1 mouse cellular context compared by ENCODE assay signal in genomic region chr19:57452492-57453217, GRCm38 (mm10).
TF ChIP-seq lines count a peak whose summit lies in the region.

Trub1 (plus strand) TSS chr19:57452912.

TF ChIP-seq in MEL, 35 proteins besides CTCF, POLR2A, EP300 and RAD21 (continued from another document):
- TF ChIP-seq ZMIZ1 (IDR thresholded peaks at IDR 0.05; ENCODE audit: low read depth, low read length) (peak; percentile 87; the same call in 1 of the 2 replicates), USF2 (IDR thresholded peaks at IDR 0.05; ENCODE audit: borderline replicate concordance in 1 of 2, insufficient read depth in 1 of 2, low read depth in 1 of 2, low read length in 2 of 2) (no peak), POLR2AphosphoS5 (IDR thresholded peaks at IDR 0.05; ENCODE audit: borderline replicate concordance, low read depth, low read length) (no peak), JUND (IDR thresholded peaks at IDR 0.05; ENCODE audit: low read depth, low read length) (no peak), TAL1 (IDR thresholded peaks at IDR 0.05; ENCODE audit: low read length) (no peak), TBP (IDR thresholded peaks at IDR 0.05; ENCODE audit: low read depth, low read length) (peak; percentile 84), NRF1 (IDR thresholded peaks at IDR 0.05; ENCODE audit: insufficient read depth, low read depth, low read length, poor library complexity, severe bottlenecking) (no peak; the same call in 1 of the 2 replicates), GATA1 (IDR thresholded peaks at IDR 0.05; ENCODE audit: low read depth, low read length) (no peak), KAT2A (conservative IDR thresholded peaks at IDR 0.05; ENCODE audit: low read depth, low read length) (peak; percentile 97), CHD2 (IDR thresholded peaks at IDR 0.05; ENCODE audit: low read length) (peak; percentile 9), TCF12 (IDR thresholded peaks at IDR 0.05; ENCODE audit: low read depth, low read length) (peak; percentile 72), SIN3A (IDR thresholded peaks at IDR 0.05; ENCODE audit: low read length) (peak; percentile 100), BHLHE40 (IDR thresholded peaks at IDR 0.05; ENCODE audit: borderline replicate concordance, low read depth, low read length) (no peak), E2F4 (IDR thresholded peaks at IDR 0.05; ENCODE audit: borderline replicate concordance, low read depth, low read length) (no peak), NELFE (IDR thresholded peaks at IDR 0.05; ENCODE audit: low read depth, low read length) (peak; percentile 98), MAX (IDR thresholded peaks at IDR 0.05; ENCODE audit: low read length) (peak; percentile 99), MYB (IDR thresholded peaks at IDR 0.05; ENCODE audit: low read depth, low read length) (peak; percentile 48; the same call in 1 of the 2 replicates), GABPA (IDR thresholded peaks at IDR 0.05; ENCODE audit: low read depth, low read length) (0 out of 2 replicates have a peak, but pooled peaks have one; percentile 27), CHD1 (IDR thresholded peaks at IDR 0.05; ENCODE audit: low read depth, low read length) (peak; percentile 94), ZNF384 (IDR thresholded peaks at IDR 0.05; ENCODE audit: low read depth, low read length) (no peak)
